ENCODE assay signal across 23 mouse cellular contexts in genomic region chr8:107682066-107682465, GRCm38 (mm10).
DNase-seq lines count a peak whose midpoint lies in the region; ATAC-seq and TF ChIP-seq lines count a peak whose summit lies in the region.
"Had no signal": no experiment of that assay in that cellular context is flagged by ENCODE, and none has a peak within 500 bp of the region (broad histone marks: within the 10 kb centered on the region; RNA-seq: fewer than 3 reads in every experiment).

No protein-coding gene starts in this region.

- ATAC-seq in hindbrain, embryonic 12.5 days (ENCODE audit: low FRiP score), result no peak
- ATAC-seq: CD4-positive, CD25-positive, alpha-beta regulatory T cell, adult 4 months; forebrain, embryonic 13.5 days; forebrain, postnatal 0 days; hindbrain, postnatal 0 days; Patski had no signal

- no peak for TF ChIP-seq CTCF in testis, adult 2 months (IDR thresholded peaks at IDR 0.05; ENCODE audit: control insufficient read depth, insufficient read depth, insufficient replicate concordance, low read depth, low read length)
- TF ChIP-seq CTCF in ES-Bruce4 (IDR thresholded peaks at IDR 0.05; ENCODE audit: low read depth, low read length), result no peak

- DNase-seq in testis, postnatal 10 days (ENCODE audit: low spot score), result no peak
- peak; percentile 96 for DNase-seq in R1 (ENCODE audit: low read depth, low spot score)
- no peak for DNase-seq in thymus, postnatal 36 days
- no peak for DNase-seq in urinary bladder, postnatal 36 days (ENCODE audit: low spot score in 2 of 2)
- DNase-seq: adrenal gland, adult 8-10 months; adrenal gland, postnatal 36 days; cerebellum, adult 2 months; cerebellum, postnatal 10 days; forebrain, postnatal 0 days; gastrocnemius, adult 2 months; gastrocnemius, postnatal 25 days; heart, postnatal 10 days; heart, postnatal 4 days had no signal

- H3K4me1 ChIP-seq in testis, adult 2 months (ENCODE audit: control insufficient read depth, insufficient read depth, low read length), result no peaks in the 10 kb centered on the region; the same call in 1 of the 2 replicates
- no peaks in the 10 kb centered on the region for H3K4me1 ChIP-seq in ES-Bruce4 (ENCODE audit: control insufficient read depth, insufficient read depth, low read length)
- H3K4me1 ChIP-seq in hindbrain, embryonic 12.5 days, result no peaks in the 10 kb centered on the region
- H3K4me1 ChIP-seq: forebrain, embryonic 13.5 days; heart, embryonic 10.5 days; hindbrain, embryonic 13.5 days had no signal

- peak overlapping the region; percentile 47 for H3K4me3 ChIP-seq in testis, adult 2 months (ENCODE audit: control insufficient read depth, low read depth, low read length)
- H3K4me3 ChIP-seq in ES-Bruce4 (ENCODE audit: low read depth, low read length), result peak overlapping the region; percentile 46
- H3K4me3 ChIP-seq in hindbrain, embryonic 12.5 days, result no peak overlapping the region
- H3K4me3 ChIP-seq: embryonic facial prominence, embryonic 10.5 days; forebrain, embryonic 13.5 days; gastrocnemius, adult 2 months; heart, embryonic 10.5 days; hindbrain, embryonic 13.5 days had no signal

- no peaks in the 10 kb centered on the region for H3K36me3 ChIP-seq in testis, adult 2 months (ENCODE audit: control insufficient read depth, insufficient read depth, low read length)
- no peaks in the 10 kb centered on the region for H3K36me3 ChIP-seq in ES-Bruce4 (ENCODE audit: control insufficient read depth, insufficient read depth, low read length, poor library complexity, severe bottlenecking)
- H3K36me3 ChIP-seq in hindbrain, embryonic 12.5 days, result no peaks in the 10 kb centered on the region
- H3K36me3 ChIP-seq: embryonic facial prominence, embryonic 10.5 days; heart, embryonic 10.5 days; hindbrain, embryonic 13.5 days had no signal

- 92% methylated on average over 11 of the region's 11 CpGs for WGBS in hindbrain, embryonic 12.5 days

- no peak overlapping the region for H3K27ac ChIP-seq in testis, adult 2 months (ENCODE audit: control insufficient read depth, insufficient read depth, low read depth, low read length)
- no peak overlapping the region for H3K27ac ChIP-seq in ES-Bruce4 (ENCODE audit: insufficient read depth, low read length)
- no peak overlapping the region for H3K27ac ChIP-seq in hindbrain, embryonic 12.5 days
- H3K27ac ChIP-seq: embryonic facial prominence, embryonic 10.5 days; forebrain, embryonic 13.5 days; gastrocnemius, adult 2 months; heart, embryonic 10.5 days; hindbrain, embryonic 13.5 days; hindbrain, postnatal 0 days had no signal

- H3K4me2 ChIP-seq in hindbrain, embryonic 12.5 days (replicated peaks), result no peak overlapping the region
- H3K4me2 ChIP-seq: forebrain, embryonic 13.5 days; hindbrain, embryonic 13.5 days had no signal

- H3K9ac ChIP-seq in ES-Bruce4 (ENCODE audit: low read depth, poor library complexity, severe bottlenecking), result no peak overlapping the region
- H3K9ac ChIP-seq in hindbrain, embryonic 12.5 days, result no peak overlapping the region
- H3K9ac ChIP-seq: forebrain, embryonic 13.5 days; forebrain, postnatal 0 days; hindbrain, embryonic 13.5 days had no signal

- no peak for TF ChIP-seq EP300 in ES-Bruce4 (IDR thresholded peaks at IDR 0.05; ENCODE audit: insufficient read depth, low read depth, low read length)

- no peaks in the 10 kb centered on the region for H3K27me3 ChIP-seq in testis, adult 2 months (ENCODE audit: control insufficient read depth, insufficient read depth, low read length)
- H3K27me3 ChIP-seq in ES-Bruce4 (ENCODE audit: control insufficient read depth, insufficient read depth, low read length, poor library complexity, severe bottlenecking), result no peaks in the 10 kb centered on the region
- H3K27me3 ChIP-seq in hindbrain, embryonic 12.5 days, result no peaks in the 10 kb centered on the region
- H3K27me3 ChIP-seq: forebrain, embryonic 13.5 days; hindbrain, embryonic 13.5 days had no signal

- 0 out of 2 replicates have a peak, but pooled peaks cover 4% of the 10 kb centered on the region for H3K9me3 ChIP-seq in ES-Bruce4 (replicated peaks; ENCODE audit: control insufficient read depth, insufficient read depth, low read length, poor library complexity, severe bottlenecking)
- no peaks in the 10 kb centered on the region for H3K9me3 ChIP-seq in hindbrain, embryonic 12.5 days (replicated peaks)
- H3K9me3 ChIP-seq: embryonic facial prominence, embryonic 10.5 days; forebrain, embryonic 13.5 days; heart, embryonic 10.5 days; hindbrain, embryonic 13.5 days had no signal

- no peak for TF ChIP-seq POLR2A in testis, adult 2 months (IDR thresholded peaks at IDR 0.05; ENCODE audit: control insufficient read depth, low read depth, low read length)
- no peak for TF ChIP-seq POLR2A in ES-Bruce4 (IDR thresholded peaks at IDR 0.05; ENCODE audit: insufficient read depth, low read length)
